Mouse (Mus musculus) gastrocnemius, adult 2 months (tissue): ENCODE data around the gene Unc5c. TPM values are rescaled to one million over a fixed set of nuclear protein-coding genes. Genes with fewer than 3 reads are reported as not detected.

Source experiments
- DNase-seq: peaks from one replicate; pipeline ENCODE4 v3.0.0; 2022
- H3K27ac ChIP-seq: fragments of 200-600 bp; 2 replicates; pipeline ENCODE4 v1.8.1; 2022; ENCODE audit warnings: mild to moderate bottlenecking
- H3K4me3 ChIP-seq: fragments of 200-600 bp; 2 replicates; pipeline ENCODE4 v1.8.1; 2022; ENCODE audit warnings: mild to moderate bottlenecking, moderate library complexity
- CTCF ChIP-seq: fragments of 200-600 bp; IDR thresholded peaks from 2 replicates; pipeline ENCODE4 v1.8.1; 2022; ENCODE audit warnings: antibody characterized with exemption, mild to moderate bottlenecking, moderate library complexity
- intact Hi-C: fragments of 180-260 bp; cut with DNase I; formaldehyde crosslinking; loops from one replicate; pipeline ENCODE4 v1.15.1; 2025
- total RNA-seq, 2 experiments: library from RNA; stranded (reverse); gene quantifications; 2 replicates each; pipeline ENCODE4 v1.2.3; 2021

The Unc5c gene
- total RNA-seq, 2 experiments from 2014 or later: not detected

- intact Hi-C loops: no loop called here
- no peak for TF ChIP-seq CTCF
- Histone ChIP-seq H3K27ac (no peak overlapping the region), H3K4me3 (no peak overlapping the region)
- no peak for DNase-seq
These were observed 251.4 kb downstream of the Unc5c start for GRCm38 (mm10) chr3:141716371-141716770.

- TF ChIP-seq CTCF: no peak
- no peak for DNase-seq
- intact Hi-C loops: no loop called here
- Histone ChIP-seq H3K4me3 (no peak overlapping the region), H3K27ac (no peak overlapping the region)
These were observed 254.0 kb downstream of the Unc5c start for GRCm38 (mm10) chr3:141719050-141719449.

- no peak overlapping the region for H3K4me3 ChIP-seq
- no peak overlapping the region for H3K27ac ChIP-seq
- no peak for TF ChIP-seq CTCF
- intact Hi-C loops: no loop called here
- DNase-seq: no peak
These were observed 259.5 kb downstream of the Unc5c start for GRCm38 (mm10) chr3:141724499-141724898.

GRCm38 (mm10) chr3:141725432-141725831, 260.4 kb downstream of the Unc5c start:
- no peak for DNase-seq
- no peak overlapping the region for H3K4me3 ChIP-seq
- no peak overlapping the region for H3K27ac ChIP-seq
- intact Hi-C loops: no loop called here
- TF ChIP-seq CTCF: no peak

GRCm38 (mm10) chr3:141733844-141734243, 268.8 kb downstream of the Unc5c start:
- Histone ChIP-seq H3K27ac (no peak overlapping the region), H3K4me3 (no peak overlapping the region)
- no peak for TF ChIP-seq CTCF
- intact Hi-C loops: no loop called here
- no peak for DNase-seq

GRCm38 (mm10) chr3:141735285-141735684, 270.3 kb downstream of the Unc5c start:
- no peak for TF ChIP-seq CTCF
- intact Hi-C loops: no loop called here
- no peak for DNase-seq
- Histone ChIP-seq H3K27ac (no peak overlapping the region), H3K4me3 (no peak overlapping the region)

GRCm38 (mm10) chr3:141745322-141745721, 280.3 kb downstream of the Unc5c start:
- TF ChIP-seq CTCF: no peak
- no peak overlapping the region for H3K27ac ChIP-seq
- no peak for DNase-seq
- intact Hi-C loops: no loop called here
- H3K4me3 ChIP-seq: no peak overlapping the region

GRCm38 (mm10) chr3:141748694-141749381, 283.8 kb downstream of the Unc5c start:
- Histone ChIP-seq H3K27ac (no peak overlapping the region), H3K4me3 (no peak overlapping the region)
- TF ChIP-seq CTCF: no peak
- no peak for DNase-seq
- intact Hi-C loops: no loop called here

- DNase-seq: no peak
- no peak overlapping the region for H3K4me3 ChIP-seq
- TF ChIP-seq CTCF: no peak
- no peak overlapping the region for H3K27ac ChIP-seq
- intact Hi-C loops: no loop called here
These were observed 287.2 kb downstream of the Unc5c start for GRCm38 (mm10) chr3:141752172-141752571.

GRCm38 (mm10) chr3:141757259-141757658, 292.2 kb downstream of the Unc5c start:
- DNase-seq: no peak
- no peak for TF ChIP-seq CTCF
- intact Hi-C loops: no loop called here
- Histone ChIP-seq H3K27ac (no peak overlapping the region), H3K4me3 (no peak overlapping the region)

GRCm38 (mm10) chr3:141778411-141778919, 313.4 kb downstream of the Unc5c start:
- intact Hi-C loops: no loop called here
- no peak for TF ChIP-seq CTCF
- no peak for DNase-seq
- Histone ChIP-seq H3K27ac (no peak overlapping the region), H3K4me3 (no peak overlapping the region)

- no peak overlapping the region for H3K4me3 ChIP-seq
- no peak for TF ChIP-seq CTCF
- intact Hi-C loops: no loop called here
- no peak overlapping the region for H3K27ac ChIP-seq
- DNase-seq: no peak
These were observed 314.2 kb downstream of the Unc5c start for GRCm38 (mm10) chr3:141779186-141779585.

GRCm38 (mm10) chr3:141782553-141782952, 317.5 kb downstream of the Unc5c start:
- DNase-seq: no peak
- no peak for TF ChIP-seq CTCF
- no peak overlapping the region for H3K27ac ChIP-seq
- no peak overlapping the region for H3K4me3 ChIP-seq
- intact Hi-C loops: no loop called here
